Mouse (Mus musculus) neural tube, embryonic 12.5 days (tissue): ENCODE data around the gene Nfia. TPM values are rescaled to one million over a fixed set of nuclear protein-coding genes. Genes with fewer than 3 reads are reported as not detected.

ENCODE experiments used
- ATAC-seq: fragments of 200-750 bp; cut with Nextera tagmentation; 2 replicates; pipeline ENCODE4 v1.8.0; 2017; ENCODE audit warnings: low read depth, mild to moderate bottlenecking, moderate TSS enrichment, moderate library complexity; ENCODE audit not compliant: low FRiP score
- H3K27ac ChIP-seq: fragments of 300-500 bp; sonication (generic); 2 replicates; pipeline ENCODE4 v1.5.1; 2016
- H3K27me3 ChIP-seq: fragments of 300-500 bp; sonication (generic); replicated peaks from 2 replicates; pipeline ENCODE4 v1.6.1; 2016; ENCODE audit warnings: mild to moderate bottlenecking
- H3K36me3 ChIP-seq: fragments of 300-500 bp; sonication (generic); 2 replicates; pipeline ENCODE4 v1.6.1; 2016; ENCODE audit warnings: mild to moderate bottlenecking
- H3K4me1 ChIP-seq: fragments of 300-500 bp; sonication (generic); 2 replicates; pipeline ENCODE4 v1.6.1; 2016
- H3K4me2 ChIP-seq: fragments of 300-500 bp; sonication (generic); replicated peaks from 2 replicates; pipeline ENCODE4 v1.6.1; 2016; ENCODE audit warnings: mild to moderate bottlenecking
- H3K4me3 ChIP-seq: fragments of 300-500 bp; sonication (generic); 2 replicates; pipeline ENCODE4 v1.5.1; 2016
- H3K9ac ChIP-seq: fragments of 300-500 bp; sonication (generic); 2 replicates; pipeline ENCODE4 v1.6.1; 2016; ENCODE audit warnings: mild to moderate bottlenecking
- H3K9me3 ChIP-seq: fragments of 300-500 bp; sonication (generic); 2 replicates; pipeline ENCODE4 v1.6.1; 2016; ENCODE audit warnings: mild to moderate bottlenecking
- WGBS: fragments of 180-500 bp; shearing (Covaris S2); methylation state at CpG from one replicate; pipeline ENCODE4 v1.1.7; 2016; 5-methylcytosine and 5-hydroxymethylcytosine counted together
- polyA plus RNA-seq: library from polyadenylated mRNA; unstranded; fragments of >200 nt; fragmentation: Nextera tagmentation; extraction: Ambion mirVana; gene quantifications from 2 replicates; pipeline ENCODE4 v1.2.1, GENCODE M21; 2016

Gene Nfia
- polyA plus RNA-seq, 1 experiment from 2014 or later = 42.4 TPM

- Histone ChIP-seq H3K4me2 (no peak overlapping the region), H3K4me1 (peaks cover 22% of the 10 kb centered on the region), H3K27ac (no peak overlapping the region), H3K9ac (no peak overlapping the region), H3K36me3 (no peaks in the 10 kb centered on the region), H3K4me3 (no peak overlapping the region), H3K27me3 (no peaks in the 10 kb centered on the region), H3K9me3 (no peaks in the 10 kb centered on the region)
- 81% methylated on average over 2 of the region's 2 CpGs for WGBS
- no peak for ATAC-seq
These were observed 141.8 kb downstream of the Nfia start for GRCm38 (mm10) chr4:97914348-97914747.

GRCm38 (mm10) chr4:97914761-97915160 lies 142.2 kb downstream of the Nfia start:
- no peak for ATAC-seq
- no peaks in the 10 kb centered on the region for H3K9me3 ChIP-seq
- H3K4me3 ChIP-seq = no peak overlapping the region
- no peak overlapping the region for H3K4me2 ChIP-seq
- H3K27me3 ChIP-seq = no peaks in the 10 kb centered on the region
- no peaks in the 10 kb centered on the region for H3K36me3 ChIP-seq
- peaks cover 22% of the 10 kb centered on the region for H3K4me1 ChIP-seq
- no peak overlapping the region for H3K27ac ChIP-seq
- WGBS = 92% methylated on average over 5 of the region's 5 CpGs
- H3K9ac ChIP-seq = no peak overlapping the region

DNA sequence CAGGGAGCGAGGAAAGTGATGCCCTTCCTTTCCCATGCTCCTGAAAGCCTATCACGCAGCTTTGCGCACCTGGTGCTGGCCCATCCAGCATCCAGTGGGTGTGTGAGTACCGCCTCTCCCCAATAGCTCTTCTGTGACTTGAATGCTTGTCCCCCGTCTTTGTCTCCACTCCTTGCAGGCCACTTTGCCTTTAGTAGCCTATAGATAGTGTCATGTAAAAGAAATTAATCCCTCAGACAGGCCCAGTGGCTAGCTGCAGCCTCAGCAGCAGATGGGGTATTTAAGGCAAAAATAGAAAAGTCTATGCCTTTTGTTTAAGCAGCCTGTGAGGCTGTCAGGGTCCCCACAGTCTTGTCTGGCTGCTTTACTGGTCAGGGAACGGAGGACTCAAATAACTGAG lies 145.0 kb downstream of the Nfia start:
- Histone ChIP-seq H3K9me3 (no peaks in the 10 kb centered on the region), H3K4me2 (no peak overlapping the region), H3K9ac (no peak overlapping the region), H3K27me3 (no peaks in the 10 kb centered on the region), H3K4me3 (no peak overlapping the region), H3K4me1 (peaks cover 26% of the 10 kb centered on the region), H3K27ac (no peak overlapping the region), H3K36me3 (no peaks in the 10 kb centered on the region)
- peak; percentile 76 for ATAC-seq
- WGBS = 45% methylated on average over 6 of the region's 6 CpGs

DNA sequence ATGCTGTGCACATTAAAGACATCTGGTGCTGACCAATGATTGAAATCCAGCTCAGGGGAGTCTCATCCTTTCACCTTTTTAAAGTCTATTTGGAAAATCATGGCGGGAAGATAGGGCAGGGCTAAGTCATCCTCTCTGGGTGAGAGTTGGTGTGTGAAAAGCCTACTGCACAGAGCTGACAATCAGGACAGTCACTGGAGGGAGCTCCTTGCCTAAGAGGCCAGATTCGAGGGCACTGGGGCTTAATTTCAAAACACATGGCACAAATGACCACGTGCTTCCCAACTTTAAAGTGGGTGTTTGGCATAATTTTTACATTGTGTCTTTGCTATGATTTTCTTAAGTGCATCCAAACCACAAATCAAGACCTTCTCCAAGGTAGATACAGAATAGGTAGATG lies 146.1 kb downstream of the Nfia start:
- Histone ChIP-seq H3K9ac (no peak overlapping the region), H3K27me3 (no peaks in the 10 kb centered on the region), H3K4me2 (no peak overlapping the region), H3K27ac (no peak overlapping the region), H3K4me1 (peaks cover 26% of the 10 kb centered on the region), H3K36me3 (no peaks in the 10 kb centered on the region), H3K4me3 (no peak overlapping the region), H3K9me3 (no peaks in the 10 kb centered on the region)
- 62% methylated on average over 3 of the region's 3 CpGs for WGBS
- no peak for ATAC-seq

GRCm38 (mm10) chr4:97919773-97920172 lies 147.2 kb downstream of the Nfia start:
- H3K4me2 ChIP-seq = no peak overlapping the region
- no peak overlapping the region for H3K9ac ChIP-seq
- no peaks in the 10 kb centered on the region for H3K27me3 ChIP-seq
- no peak for ATAC-seq
- no peaks in the 10 kb centered on the region for H3K36me3 ChIP-seq
- no peak overlapping the region for H3K27ac ChIP-seq
- peaks cover 32% of the 10 kb centered on the region for H3K4me1 ChIP-seq
- H3K9me3 ChIP-seq = no peaks in the 10 kb centered on the region
- 70% methylated on average over 2 of the region's 2 CpGs for WGBS
- no peak overlapping the region for H3K4me3 ChIP-seq

- Histone ChIP-seq H3K4me1 (peaks cover 37% of the 10 kb centered on the region), H3K27me3 (no peaks in the 10 kb centered on the region), H3K36me3 (no peaks in the 10 kb centered on the region), H3K4me3 (no peak overlapping the region), H3K9me3 (no peaks in the 10 kb centered on the region), H3K27ac (no peak overlapping the region; the same call in 1 of the 2 replicates), H3K9ac (no peak overlapping the region), H3K4me2 (no peak overlapping the region)
- ATAC-seq = no peak
- 65% methylated on average over 10 of the region's 10 CpGs for WGBS
These were observed 147.9 kb downstream of the Nfia start for GRCm38 (mm10) chr4:97920287-97921079.

DNA sequence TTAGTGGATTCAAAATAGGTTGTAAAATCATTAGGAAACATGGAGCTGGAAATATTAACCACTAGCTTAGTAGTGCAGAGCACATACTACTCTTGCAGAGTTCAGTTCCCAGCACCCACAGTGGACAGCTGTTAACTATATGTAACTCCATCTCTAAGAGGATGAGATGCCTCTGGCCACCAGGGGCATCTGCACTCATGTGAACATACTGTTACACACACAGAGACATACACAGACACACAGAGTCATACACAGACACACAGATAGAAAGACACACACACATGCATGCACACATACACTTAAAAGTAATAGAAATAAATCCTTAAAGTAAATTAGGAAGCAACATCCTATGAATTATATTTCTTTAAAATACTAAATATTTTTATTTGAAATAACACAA lies 149.1 kb downstream of the Nfia start:
- H3K27me3 ChIP-seq = no peaks in the 10 kb centered on the region
- H3K4me3 ChIP-seq = no peak overlapping the region
- no peak overlapping the region for H3K27ac ChIP-seq
- H3K9me3 ChIP-seq = no peaks in the 10 kb centered on the region
- H3K4me1 ChIP-seq = peaks cover 42% of the 10 kb centered on the region
- H3K9ac ChIP-seq = no peak overlapping the region
- H3K36me3 ChIP-seq = no peaks in the 10 kb centered on the region
- H3K4me2 ChIP-seq = no peak overlapping the region
- ATAC-seq = no peak

GRCm38 (mm10) chr4:97923248-97923647 lies 150.7 kb downstream of the Nfia start:
- no peaks in the 10 kb centered on the region for H3K27me3 ChIP-seq
- H3K36me3 ChIP-seq = no peaks in the 10 kb centered on the region
- ATAC-seq = no peak
- H3K9ac ChIP-seq = no peak overlapping the region
- 88% methylated on average over 5 of the region's 5 CpGs for WGBS
- no peak overlapping the region for H3K27ac ChIP-seq
- H3K4me1 ChIP-seq = peaks cover 34% of the 10 kb centered on the region
- no peaks in the 10 kb centered on the region for H3K9me3 ChIP-seq
- no peak overlapping the region for H3K4me3 ChIP-seq
- no peak overlapping the region for H3K4me2 ChIP-seq

- no peak overlapping the region for H3K4me3 ChIP-seq
- H3K9ac ChIP-seq = no peak overlapping the region
- no peaks in the 10 kb centered on the region for H3K27me3 ChIP-seq
- ATAC-seq = no peak
- H3K36me3 ChIP-seq = no peaks in the 10 kb centered on the region
- 88% methylated on average over 8 of the region's 8 CpGs for WGBS
- H3K4me1 ChIP-seq = peaks cover 28% of the 10 kb centered on the region
- no peak overlapping the region for H3K27ac ChIP-seq
- no peaks in the 10 kb centered on the region for H3K9me3 ChIP-seq
- no peak overlapping the region for H3K4me2 ChIP-seq
These were observed 151.4 kb downstream of the Nfia start for GRCm38 (mm10) chr4:97923876-97924316.

DNA sequence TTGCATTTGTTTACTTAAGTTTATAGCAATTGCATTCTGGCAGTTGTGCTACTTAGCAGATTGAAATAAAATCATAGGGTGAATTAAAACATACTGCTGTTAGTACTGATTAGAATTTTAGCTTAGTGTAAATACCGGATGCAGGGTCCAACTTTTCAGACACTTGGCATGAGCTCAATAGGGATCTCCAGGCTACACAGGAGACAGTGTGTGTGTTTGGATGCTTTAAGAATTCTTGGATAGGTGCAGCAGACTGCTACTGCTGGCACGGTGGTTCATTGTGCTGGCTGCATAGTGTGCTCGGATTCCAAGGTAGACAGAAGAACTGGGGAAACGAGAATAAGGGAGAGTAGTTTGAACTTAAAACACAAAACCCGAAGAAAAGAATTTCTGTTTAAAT lies 151.9 kb downstream of the Nfia start:
- no peak for ATAC-seq
- Histone ChIP-seq H3K4me1 (peaks cover 28% of the 10 kb centered on the region), H3K27ac (no peak overlapping the region)

DNA sequence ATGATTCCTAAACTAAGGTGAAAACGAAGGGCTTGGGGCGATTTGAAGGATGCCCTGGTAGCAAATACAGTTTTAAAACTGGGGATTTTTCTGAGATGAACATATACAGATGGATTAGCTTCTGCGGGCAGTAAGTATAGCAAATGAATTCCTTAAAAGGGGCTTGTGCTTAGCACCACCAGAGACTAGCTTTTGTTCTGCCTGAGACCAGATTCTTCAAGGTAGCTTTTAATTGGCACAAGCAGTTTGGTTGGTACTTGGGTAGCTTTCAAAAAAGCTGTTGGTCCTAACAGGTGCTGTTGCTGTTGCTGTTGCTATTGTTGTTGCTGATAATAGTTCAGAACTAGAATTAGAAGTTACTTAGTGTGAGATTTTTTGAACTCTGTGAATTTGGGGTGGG lies 152.3 kb downstream of the Nfia start:
- Histone ChIP-seq H3K4me1 (peaks cover 28% of the 10 kb centered on the region), H3K9me3 (no peaks in the 10 kb centered on the region), H3K9ac (no peak overlapping the region), H3K4me3 (no peak overlapping the region), H3K27ac (no peak overlapping the region), H3K36me3 (no peaks in the 10 kb centered on the region), H3K4me2 (no peak overlapping the region), H3K27me3 (no peaks in the 10 kb centered on the region)
- 88% methylated on average over 3 of the region's 3 CpGs for WGBS
- ATAC-seq = no peak

More for the DNA sequence above, 151.9 kb downstream of the Nfia start:
- H3K4me2 ChIP-seq = no peak overlapping the region
- no peaks in the 10 kb centered on the region for H3K36me3 ChIP-seq
- no peaks in the 10 kb centered on the region for H3K9me3 ChIP-seq
- WGBS = 81% methylated on average over 5 of the region's 5 CpGs
- no peak overlapping the region for H3K4me3 ChIP-seq
- no peaks in the 10 kb centered on the region for H3K27me3 ChIP-seq
- H3K9ac ChIP-seq = no peak overlapping the region

GRCm38 (mm10) chr4:97925644-97926043 lies 153.1 kb downstream of the Nfia start:
- Histone ChIP-seq H3K4me3 (no peak overlapping the region), H3K27ac (no peak overlapping the region), H3K4me1 (peaks cover 22% of the 10 kb centered on the region), H3K36me3 (no peaks in the 10 kb centered on the region), H3K9me3 (no peaks in the 10 kb centered on the region), H3K9ac (no peak overlapping the region), H3K27me3 (no peaks in the 10 kb centered on the region), H3K4me2 (no peak overlapping the region)
- WGBS = 30% methylated on average over 4 of the region's 4 CpGs
- ATAC-seq = no peak
